Mouse (Mus musculus): ENCODE results near the gene Mthfd2.
A peak's percentile ranks its signal among the peaks of the same experiment; 100 is the strongest.

Gene Mthfd2

GRCm38 (mm10) chr6:83273733-83274132, 52.0 kb downstream of the Mthfd2 start:
- no peak for ATAC-seq (ENCODE audit: insufficient number of reproducible peaks, low FRiP score, low TSS enrichment)

- ATAC-seq (ENCODE audit: insufficient number of reproducible peaks, low FRiP score, low TSS enrichment), result peak; percentile 96
Observed at GRCm38 (mm10) chr6:83268144-83269010, 57.3 kb downstream of the Mthfd2 start.

- ATAC-seq (ENCODE audit: insufficient number of reproducible peaks, low FRiP score, low TSS enrichment), result no peak
Observed at GRCm38 (mm10) chr6:83267616-83268015, 58.1 kb downstream of the Mthfd2 start.

- ATAC-seq (ENCODE audit: insufficient number of reproducible peaks, low FRiP score, low TSS enrichment), result no peak
Observed at GRCm38 (mm10) chr6:83265653-83266052, 60.1 kb downstream of the Mthfd2 start.

- no peak for ATAC-seq (ENCODE audit: insufficient number of reproducible peaks, low FRiP score, low TSS enrichment)
Observed at GRCm38 (mm10) chr6:83265253-83265652, 60.5 kb downstream of the Mthfd2 start.

GRCm38 (mm10) chr6:83264516-83264915, 61.2 kb downstream of the Mthfd2 start:
- ATAC-seq (ENCODE audit: insufficient number of reproducible peaks, low FRiP score, low TSS enrichment), result no peak
